14 mouse cellular contexts compared by ENCODE assay signal in genomic region chr3:89920711-89921110, GRCm38 (mm10).
"Had no signal": no experiment of that assay in that cellular context is flagged by ENCODE, and none has a peak within 500 bp of the region (broad histone marks: within the 10 kb centered on the region; RNA-seq: fewer than 3 reads in every experiment).

No protein-coding gene starts in this region.

- H3K9me3 ChIP-seq: kidney, embryonic 15.5 days; limb, embryonic 10.5 days; lung, embryonic 15.5 days; neural tube, embryonic 13.5 days had no signal

- H3K27ac ChIP-seq: kidney, embryonic 15.5 days; left cerebral cortex, adult 2 months; limb, embryonic 10.5 days; lung, embryonic 15.5 days; neural tube, embryonic 13.5 days had no signal

- H3K4me1 ChIP-seq: kidney, embryonic 15.5 days; limb, embryonic 10.5 days; lung, embryonic 15.5 days; neural tube, embryonic 13.5 days had no signal

- H3K36me3 ChIP-seq: kidney, embryonic 15.5 days; limb, embryonic 10.5 days; lung, embryonic 15.5 days; neural tube, embryonic 13.5 days had no signal

- H3K4me2 ChIP-seq: kidney, embryonic 15.5 days; lung, embryonic 15.5 days; neural tube, embryonic 13.5 days had no signal

- H3K4me3 ChIP-seq: kidney, embryonic 15.5 days; left cerebral cortex, adult 2 months; limb, embryonic 10.5 days; lung, embryonic 15.5 days; neural tube, embryonic 13.5 days had no signal

- H3K9ac ChIP-seq: kidney, embryonic 15.5 days; lung, embryonic 15.5 days; neural tube, embryonic 13.5 days had no signal

- DNase-seq: kidney, adult 11 months; kidney, postnatal 14 days; lung, postnatal 36 days; midbrain, embryonic 14.5 days; retina, postnatal 1 day; right cerebral cortex, postnatal 4 days; spleen, adult 18-20 months; thymus, adult 2 months; thymus, postnatal 25 days had no signal

- H3K27me3 ChIP-seq: lung, embryonic 15.5 days; neural tube, embryonic 13.5 days had no signal
